Mouse (Mus musculus) layer of hippocampus, adult 8-10 months (tissue): ENCODE results near the gene Abhd2. TPM values are rescaled to one million over a fixed set of nuclear protein-coding genes. Genes with fewer than 3 reads are reported as not detected.
A peak's percentile ranks its signal among the peaks of the same experiment; 100 is the strongest.

Experiments used
- DNase-seq, 2 experiments: peaks; one replicate each; pipeline ENCODE4 v3.0.0; 2022; ENCODE audit warnings: low spot score in 2 of 2
- total RNA-seq, 4 experiments: library from RNA; stranded (reverse); gene quantifications; 2 replicates each; pipeline ENCODE4 v1.2.4; 2022

The Abhd2 gene
- total RNA-seq, 4 experiments from 2014 or later: 66.3 to 80.7 (median 73.3) TPM

- DNase-seq: no peak
Observed at GRCm38 (mm10) chr7:79375594-79375993, 102.6 kb downstream of the Abhd2 start.

GRCm38 (mm10) chr7:79376516-79377275, 103.7 kb downstream of the Abhd2 start:
- DNase-seq: no peak

GRCm38 (mm10) chr7:79386422-79387133, 113.6 kb downstream of the Abhd2 start, which contains the start of gene Rlbp1:
Rlbp1 (minus strand) TSS chr7:79387048.
- peak in 1 of 2 experiments; percentile 30 for DNase-seq

GRCm38 (mm10) chr7:79387140-79387539, 114.1 kb downstream of the Abhd2 start:
- no peak for DNase-seq

- no peak for DNase-seq
Observed at GRCm38 (mm10) chr7:79387991-79388390, 115.0 kb downstream of the Abhd2 start.

GRCm38 (mm10) chr7:79388671-79389206, 115.7 kb downstream of the Abhd2 start:
- DNase-seq: no peak

- no peak for DNase-seq
Observed at GRCm38 (mm10) chr7:79390141-79390708, 117.2 kb downstream of the Abhd2 start.

- DNase-seq: no peak
Observed at GRCm38 (mm10) chr7:79391471-79391870, 118.5 kb downstream of the Abhd2 start.

GRCm38 (mm10) chr7:79391883-79392649, 119.1 kb downstream of the Abhd2 start, which contains the start of gene Fanci:
Fanci (plus strand) TSS chr7:79391929.
- DNase-seq: peak; percentile 88 to 94

- DNase-seq: no peak
Observed at GRCm38 (mm10) chr7:79392860-79393513, 120.0 kb downstream of the Abhd2 start.

GRCm38 (mm10) chr7:79393924-79394323, 120.9 kb downstream of the Abhd2 start:
- no peak for DNase-seq

- no peak for DNase-seq
Observed at GRCm38 (mm10) chr7:79394666-79395065, 121.7 kb downstream of the Abhd2 start.

- no peak for DNase-seq
Observed at GRCm38 (mm10) chr7:79395186-79395585, 122.2 kb downstream of the Abhd2 start.

- DNase-seq: no peak
Observed at GRCm38 (mm10) chr7:79397446-79397963, 124.5 kb downstream of the Abhd2 start.

GRCm38 (mm10) chr7:79398426-79398825, 125.4 kb downstream of the Abhd2 start:
- DNase-seq: no peak

GRCm38 (mm10) chr7:79398971-79399370, 126.0 kb downstream of the Abhd2 start:
- no peak for DNase-seq

- no peak for DNase-seq
Observed at GRCm38 (mm10) chr7:79400296-79400695, 127.3 kb downstream of the Abhd2 start.

- DNase-seq: no peak
Observed at GRCm38 (mm10) chr7:79414449-79415375, 141.7 kb downstream of the Abhd2 start.
